Mouse (Mus musculus) layer of hippocampus, postnatal 36 days (tissue): ENCODE measurements at regions not wholly inside any gene's neighbourhood (a gene's known extent, or its start where the extent isn't known, plus 50 kb on each side); places are given as distances from the start of the nearest gene placed in this dataset.

ENCODE experiments used
- DNase-seq, 2 experiments: peaks; one replicate each; pipeline ENCODE4 v3.0.0; 2022

- DNase-seq, result no peak
Measured at GRCm38 (mm10) chr11:44046083-44046482, 145.1 kb upstream of the Adra1b start.

GRCm38 (mm10) chr11:44049253-44049976 is 148.4 kb upstream of the Adra1b start:
- DNase-seq, result no peak

GRCm38 (mm10) chr11:44052481-44052880 is 151.5 kb upstream of the Adra1b start:
- DNase-seq, result no peak

- no peak for DNase-seq
Measured at GRCm38 (mm10) chr11:44062446-44062845, 161.4 kb upstream of the Adra1b start.

GRCm38 (mm10) chr11:44066176-44066575 is 165.2 kb upstream of the Adra1b start:
- DNase-seq, result no peak

GRCm38 (mm10) chr11:44083716-44084115 is 182.7 kb upstream of the Adra1b start:
- no peak for DNase-seq

- DNase-seq, result no peak
Measured at GRCm38 (mm10) chr11:44086951-44087350, 185.9 kb upstream of the Adra1b start.

GRCm38 (mm10) chr11:44089514-44089913 is 188.5 kb upstream of the Adra1b start:
- no peak for DNase-seq

GRCm38 (mm10) chr11:44095280-44095679 is 194.3 kb upstream of the Adra1b start:
- DNase-seq, result no peak

GRCm38 (mm10) chr11:44103188-44103840 is 202.3 kb upstream of the Adra1b start:
- DNase-seq, result no peak

- no peak for DNase-seq
Measured at GRCm38 (mm10) chr11:44103841-44104191, 202.8 kb upstream of the Adra1b start.

GRCm38 (mm10) chr11:44106231-44106630 is 205.2 kb upstream of the Adra1b start:
- DNase-seq, result no peak

- DNase-seq, result no peak
Measured at GRCm38 (mm10) chr11:44111525-44111924, 210.5 kb upstream of the Adra1b start.

- DNase-seq, result peak; percentile 14 to 27
Measured at GRCm38 (mm10) chr11:44127088-44127487, 226.1 kb upstream of the Adra1b start.

GRCm38 (mm10) chr11:44128481-44128880 is 227.5 kb upstream of the Adra1b start:
- DNase-seq, result no peak

- no peak for DNase-seq
Measured at GRCm38 (mm10) chr11:44133244-44133643, 232.2 kb upstream of the Adra1b start.

GRCm38 (mm10) chr11:44136024-44136423 is 235.0 kb upstream of the Adra1b start:
- no peak for DNase-seq

- DNase-seq, result peak; percentile 21 to 27
Measured at GRCm38 (mm10) chr11:44142996-44143395, 242.0 kb upstream of the Adra1b start.

- no peak for DNase-seq
Measured at GRCm38 (mm10) chr11:44144477-44144876, 243.5 kb upstream of the Adra1b start.

GRCm38 (mm10) chr11:44146419-44146818 is 245.4 kb upstream of the Adra1b start:
- no peak for DNase-seq

GRCm38 (mm10) chr11:44153576-44153975 is 246.3 kb upstream of the Il12b start:
- DNase-seq, result no peak

GRCm38 (mm10) chr11:44155591-44155990 is 244.3 kb upstream of the Il12b start:
- DNase-seq, result no peak

GRCm38 (mm10) chr11:44156081-44156480 is 243.8 kb upstream of the Il12b start:
- no peak for DNase-seq
